Mouse (Mus musculus) B cell, adult 62 days (primary cell): ENCODE measurements around the gene Med7. TPM values are rescaled to one million over a fixed set of nuclear protein-coding genes. Genes with fewer than 3 reads are reported as not detected.

Source experiments
- total RNA-seq: library from RNA; stranded (reverse); gene quantifications from 4 replicates; pipeline ENCODE4 v1.2.4, GENCODE M21; 2023

The Med7 gene
- total RNA-seq: 86.1 to 115 TPM (median 106 TPM) in 4 replicates

GRCm38 (mm10) chr11:46436760-46437458 lies at the start of gene Med7:
Gene Med7, plus strand, starts transcription at chr11:46436925.

DNA sequence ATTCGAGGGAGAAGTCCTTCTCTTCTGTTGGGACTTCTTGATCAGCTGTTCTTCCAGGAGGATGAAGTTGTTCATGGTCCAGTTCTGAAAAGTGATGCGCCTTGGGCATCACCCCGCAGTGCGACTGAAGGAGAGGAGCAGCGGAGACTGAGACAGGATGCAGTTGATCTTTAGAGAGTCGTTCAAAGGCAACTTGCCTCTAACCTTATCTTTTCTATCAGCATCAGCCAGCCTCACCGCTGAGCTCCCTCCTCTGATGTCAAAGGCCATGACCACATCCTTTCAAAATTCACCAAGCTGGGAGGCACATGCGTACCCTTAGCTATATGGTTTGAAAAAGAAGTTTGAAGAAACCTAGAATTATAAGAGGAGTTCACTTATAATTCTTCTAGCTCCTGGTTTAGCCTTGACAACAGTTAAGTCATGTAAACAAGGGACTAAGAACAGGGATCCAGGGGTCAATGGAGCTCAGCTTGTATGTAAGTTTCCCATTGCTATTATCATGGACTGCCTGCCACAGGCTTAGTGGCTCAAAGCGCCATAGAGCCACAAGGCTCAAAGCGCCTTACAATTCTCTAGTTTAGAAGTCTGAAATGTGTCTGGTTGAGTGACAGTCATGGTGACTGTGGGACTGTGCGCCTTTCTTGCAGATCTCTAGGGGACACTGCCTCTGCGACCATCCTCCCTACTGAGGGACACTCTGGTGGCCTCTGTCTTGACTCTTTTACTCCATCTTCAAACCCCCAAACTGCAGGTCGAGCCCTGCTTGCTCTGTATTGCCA lies 47.2 kb upstream of the Med7 start, which contains the start of gene Itk:
TSS of gene Itk (minus strand) at position 180 of the 782 bp plus-strand sequence.

GRCm38 (mm10) chr11:46396167-46396859 lies 40.4 kb upstream of the Med7 start, which contains the start of gene Fam71b:
Gene Fam71b, plus strand, starts transcription at chr11:46396559.

DNA sequence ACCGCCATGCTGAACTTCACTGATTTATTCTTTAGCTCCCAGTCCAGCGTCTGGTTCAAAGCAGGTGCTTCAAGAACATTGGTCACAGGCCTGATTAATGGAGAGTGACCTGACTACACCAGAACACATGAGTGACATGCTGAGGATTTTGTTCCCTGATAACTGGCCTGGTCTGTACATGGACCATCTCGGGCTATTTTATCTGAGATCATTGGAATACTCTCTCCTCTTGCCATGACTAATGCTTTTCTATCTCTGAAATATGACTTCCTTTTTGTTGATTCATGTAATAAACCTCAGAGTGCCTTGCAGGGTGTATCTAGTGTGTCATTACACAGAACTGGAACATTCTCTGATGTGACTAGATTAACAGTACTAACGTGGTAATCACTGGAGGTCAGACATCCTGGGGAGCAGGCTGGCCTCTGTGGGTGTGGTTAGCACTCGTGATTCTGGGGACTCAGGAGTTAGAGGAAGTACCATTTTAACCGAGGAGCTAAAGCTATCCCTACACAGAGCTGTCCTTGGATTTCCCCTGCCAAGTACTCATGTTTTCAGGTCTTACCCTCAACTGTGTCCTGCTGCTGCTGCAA lies 17.8 kb downstream of the Med7 start, which contains the start of gene Havcr2:
TSS of gene Havcr2 (plus strand) at position 483 of the 593 bp plus-strand sequence.

Other genes starting within 250 kb of the Med7 start
- gene Fndc9, start 201.4 kb upstream of the Med7 start, total RNA-seq: not detected in 4 replicates
- 174 to 195 TPM (median 181 TPM) in 4 replicates for gene Cyfip2, start 124.1 kb upstream of the Med7 start, total RNA-seq
- 1.4 to 1.8 TPM (median 1.5 TPM) in 4 replicates for gene Itk, start 47.4 kb upstream of the Med7 start, total RNA-seq
- gene Fam71b, start 40.4 kb upstream of the Med7 start, total RNA-seq: not detected in 4 replicates
- gene Havcr2, start 18.0 kb downstream of the Med7 start, total RNA-seq: 0.45 to 0.78 TPM (median 0.60 TPM) in 4 replicates
- gene Gm12169, start 87.3 kb downstream of the Med7 start, total RNA-seq: not detected in 4 replicates
- gene BC053393, start 134.6 kb downstream of the Med7 start, total RNA-seq: not detected in 4 replicates
- not detected in 4 replicates for gene Dppa1, start 192.3 kb downstream of the Med7 start, total RNA-seq